Mouse (Mus musculus) embryo, embryonic 10.5 days (tissue): Measurements from ENCODE around the gene Evl.
"Not testable (repeated sequence)": the region's sequence is repeated elsewhere in the genome, so short reads cannot be mapped to it uniquely, and the experiment has no call there.

Experiments used
- DNase-seq: peaks from one replicate; pipeline ENCODE4 v3.0.0-alpha.2; 2015; ENCODE audit warnings: low spot score

The Evl gene

GRCm38 (mm10) chr12:108554120-108554841 lies at the start of gene Evl:
Gene Evl, plus strand, starts transcription at chr12:108554720.
- DNase-seq: peak; percentile 98

GRCm38 (mm10) chr12:108505846-108506245 lies 48.7 kb upstream of the Evl start:
- DNase-seq: no peak

- DNase-seq: not testable (repeated sequence)
Measured at GRCm38 (mm10) chr12:108507046-108507445, 47.5 kb upstream of the Evl start.

- DNase-seq: no peak
Measured at GRCm38 (mm10) chr12:108510571-108510970, 43.9 kb upstream of the Evl start.

- peak; percentile 83 for DNase-seq
Measured at GRCm38 (mm10) chr12:108511009-108511408, 43.5 kb upstream of the Evl start.

- no peak for DNase-seq
Measured at GRCm38 (mm10) chr12:108515464-108515863, 39.1 kb upstream of the Evl start.

GRCm38 (mm10) chr12:108519374-108519773 lies 35.1 kb upstream of the Evl start:
- DNase-seq: no peak

- DNase-seq: peak; percentile 83
Measured at GRCm38 (mm10) chr12:108529214-108529613, 25.3 kb upstream of the Evl start.

- DNase-seq: no peak
Measured at GRCm38 (mm10) chr12:108534484-108534883, 20.0 kb upstream of the Evl start.

GRCm38 (mm10) chr12:108536461-108536860 lies 18.1 kb upstream of the Evl start:
- DNase-seq: peak; percentile 45

GRCm38 (mm10) chr12:108541088-108541487 lies 13.4 kb upstream of the Evl start:
- DNase-seq: peak; percentile 80

- DNase-seq: peak; percentile 78
Measured at GRCm38 (mm10) chr12:108546508-108547153, 7.9 kb upstream of the Evl start.

- DNase-seq: peak; percentile 40
Measured at GRCm38 (mm10) chr12:108547251-108547875, 7.2 kb upstream of the Evl start.

GRCm38 (mm10) chr12:108551731-108552130 lies 2.8 kb upstream of the Evl start:
- no peak for DNase-seq

- DNase-seq: no peak
Measured at GRCm38 (mm10) chr12:108553079-108553478, 1.4 kb upstream of the Evl start.

- DNase-seq: no peak
Measured at GRCm38 (mm10) chr12:108554861-108555556, 489 bp downstream of the Evl start.

- no peak for DNase-seq
Measured at GRCm38 (mm10) chr12:108558194-108558593, 3.7 kb downstream of the Evl start.

- no peak for DNase-seq
Measured at GRCm38 (mm10) chr12:108563238-108563637, 8.7 kb downstream of the Evl start.

- peak; percentile 52 for DNase-seq
Measured at GRCm38 (mm10) chr12:108564910-108565506, 10.5 kb downstream of the Evl start.

GRCm38 (mm10) chr12:108579156-108579871 lies 24.8 kb downstream of the Evl start:
- no peak for DNase-seq

- DNase-seq: no peak
Measured at GRCm38 (mm10) chr12:108583775-108584174, 29.3 kb downstream of the Evl start.
